Mouse (Mus musculus) liver, embryonic 14.5 days (tissue): ENCODE measurements at regions not wholly inside any gene's neighbourhood (a gene's known extent, or its start where the extent isn't known, plus 50 kb on each side); places are given as distances from the start of the nearest gene placed in this dataset.

Experiments used
- ATAC-seq: fragments of 200-750 bp; cut with Nextera tagmentation; 2 replicates; pipeline ENCODE4 v1.8.0; 2017; ENCODE audit warnings: moderate number of reproducible peaks, mild to moderate bottlenecking, moderate library complexity; ENCODE audit not compliant: insufficient read depth
- DNase-seq, 3 experiments: peaks; one replicate each; pipeline ENCODE4 v3.0.0-alpha.2; 2012 to 2013; ENCODE audit warnings: low read depth in 3 of 3, low spot score in 3 of 3
- H3K27ac ChIP-seq: fragments of 300-500 bp; sonication (generic); 2 replicates; pipeline ENCODE4 v1.5.1; 2014; ENCODE audit warnings: moderate library complexity, mild to moderate bottlenecking, control low read depth, inconsistent platforms
- H3K27me3 ChIP-seq: fragments of 300-500 bp; sonication (generic); 2 replicates; pipeline ENCODE4 v1.6.1; 2014; ENCODE audit warnings: mild to moderate bottlenecking, low read length, moderate library complexity; ENCODE audit not compliant: control insufficient read depth, insufficient read depth
- H3K36me3 ChIP-seq: fragments of 300-500 bp; sonication (generic); replicated peaks from 2 replicates; pipeline ENCODE4 v1.6.1; 2014; ENCODE audit warnings: low read depth; ENCODE audit not compliant: control insufficient read depth, insufficient read depth
- H3K4me1 ChIP-seq, 2 experiments: fragments of 200-500 bp in 1 of 2; fragments of 300-500 bp in 1 of 2; sonication (generic) in 1 of 2; replicated peaks; 2 replicates each; pipeline ENCODE4 v1.6.1; 2012 to 2014; ENCODE audit warnings: antibody characterized with exemption in 1 of 2, inconsistent platforms in 1 of 2, low read length in 1 of 2; ENCODE audit not compliant: control insufficient read depth in 2 of 2, insufficient read depth in 2 of 2
- H3K4me2 ChIP-seq: fragments of 300-500 bp; sonication (generic); 2 replicates; pipeline ENCODE4 v1.6.1; 2014; ENCODE audit warnings: low read depth, mild to moderate bottlenecking, control low read depth, moderate library complexity
- H3K4me3 ChIP-seq, 2 experiments: fragments of 200-500 bp in 1 of 2; fragments of 300-500 bp in 1 of 2; sonication (generic) in 1 of 2; 2 replicates each; pipeline ENCODE4 v1.5.1; 2012 to 2014; ENCODE audit warnings: low read depth in 2 of 2, low read length in 2 of 2, mild to moderate bottlenecking in 2 of 2, control low read depth in 1 of 2, inconsistent platforms in 1 of 2, moderate library complexity in 1 of 2; ENCODE audit not compliant: insufficient read depth in 1 of 2
- H3K9ac ChIP-seq: fragments of 300-500 bp; sonication (generic); replicated peaks from 2 replicates; pipeline ENCODE4 v1.6.1; 2014; ENCODE audit warnings: mild to moderate bottlenecking, control low read depth, moderate library complexity
- H3K9me3 ChIP-seq: fragments of 300-500 bp; sonication (generic); 2 replicates; pipeline ENCODE4 v1.6.1; 2016; ENCODE audit warnings: low read length, mixed read lengths; ENCODE audit not compliant: control insufficient read depth
- CTCF ChIP-seq: IDR thresholded peaks from 2 replicates; pipeline ENCODE4 v1.5.1; 2016; ENCODE audit warnings: antibody characterized with exemption, low read depth, control low read depth
- EP300 ChIP-seq: IDR thresholded peaks from 2 replicates; pipeline ENCODE4 v1.6.1; 2016; ENCODE audit warnings: antibody characterized with exemption, low read depth
- WGBS: fragments of 180-500 bp; shearing (Covaris S2); extraction: QIAGEN DNeasy Blood & Tissue Kit; methylation state at CpG from one replicate; pipeline ENCODE4 v1.1.7; 2014; ENCODE audit not compliant: insufficient replicate concordance; 5-methylcytosine and 5-hydroxymethylcytosine counted together

DNA sequence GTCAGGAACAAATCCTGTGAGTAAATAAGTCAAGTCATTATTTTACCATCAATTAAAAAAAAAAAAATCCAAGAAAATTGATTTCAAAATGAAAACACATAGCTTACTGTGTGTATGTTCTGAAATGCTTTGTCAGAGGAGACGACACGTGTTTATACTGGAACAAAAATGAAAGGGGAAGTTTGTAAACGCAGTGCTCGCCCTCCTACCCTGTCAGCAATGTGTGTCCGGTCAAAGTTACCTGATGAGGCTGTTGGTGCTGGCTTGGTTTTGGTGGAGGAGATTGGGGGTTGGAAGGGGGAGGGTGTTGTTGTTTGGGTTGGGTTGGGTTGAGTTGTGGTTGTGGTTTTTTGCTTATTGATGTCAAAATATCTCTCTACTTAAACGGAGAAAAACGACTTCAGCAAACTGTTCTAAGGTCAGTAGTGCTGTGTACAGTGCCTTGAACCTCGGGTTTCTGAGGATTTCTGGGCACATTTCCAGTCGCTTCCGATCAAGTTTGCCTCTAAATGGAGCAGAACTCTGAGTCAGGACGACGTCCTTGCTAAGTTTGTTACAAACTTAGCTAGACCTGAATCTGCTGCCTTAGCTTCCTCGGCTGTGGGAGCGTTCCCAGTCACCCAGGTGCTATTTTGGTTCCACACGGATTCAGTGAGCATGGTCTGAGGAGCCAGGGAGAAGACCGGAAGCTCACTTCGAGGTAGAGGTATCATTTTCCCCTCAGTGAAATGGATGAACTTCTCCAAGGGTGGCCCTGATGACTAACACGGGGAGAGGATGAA is 111.6 kb upstream of the Frmd6 start:
- DNase-seq (no peak), ATAC-seq (no peak)
- Histone ChIP-seq H3K9me3 (no peaks in the 10 kb centered on the region), H3K36me3 (no peaks in the 10 kb centered on the region), H3K4me2 (no peak overlapping the region), H3K4me1 (peaks cover 0 to 7% of the 10 kb centered on the region in 2 experiments; a peak in 2 of 4 replicates), H3K9ac (no peak overlapping the region), H3K27ac (no peak overlapping the region), H3K4me3 (no peak overlapping the region), H3K27me3 (no peaks in the 10 kb centered on the region)
- WGBS: 27% methylated on average over 18 of the region's 18 CpGs
- TF ChIP-seq EP300 (no peak), CTCF (no peak)

DNA sequence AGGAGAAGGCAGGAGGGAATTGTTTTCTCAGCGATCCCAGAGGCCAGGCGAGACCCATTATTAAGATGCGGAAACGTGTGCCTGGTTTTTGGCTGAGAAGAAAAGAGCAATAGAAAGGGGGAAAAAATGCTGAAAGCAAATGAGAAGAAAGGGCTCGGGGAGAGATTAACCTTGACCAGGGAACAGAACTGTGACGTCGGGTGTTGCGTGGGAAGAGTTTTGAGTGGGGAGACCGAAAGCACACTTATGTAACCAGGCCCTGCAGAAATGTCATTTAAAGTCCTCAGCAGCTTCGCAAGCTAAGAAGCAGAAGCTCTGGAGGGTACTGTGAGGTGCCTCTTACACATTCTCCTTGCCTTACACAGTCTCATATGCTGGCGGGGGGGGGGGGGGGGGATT is 111.0 kb upstream of the Frmd6 start:
- DNase-seq (no peak), ATAC-seq (no peak)
- Histone ChIP-seq H3K4me2 (no peak overlapping the region), H3K36me3 (no peaks in the 10 kb centered on the region), H3K4me3 (no peak overlapping the region), H3K27ac (no peak overlapping the region), H3K9me3 (no peaks in the 10 kb centered on the region), H3K9ac (no peak overlapping the region), H3K4me1 (peaks cover 0 to 7% of the 10 kb centered on the region in 2 experiments; a peak in 2 of 4 replicates), H3K27me3 (no peaks in the 10 kb centered on the region)
- 68% methylated on average over 10 of the region's 11 CpGs for WGBS
- TF ChIP-seq CTCF: no peak
- TF ChIP-seq EP300: no peak

- WGBS: 57% methylated on average over 2 of the region's 2 CpGs
- TF ChIP-seq CTCF (no peak), EP300 (no peak)
Observed at GRCm38 (mm10) chr12:70715836-70716235, 109.5 kb upstream of the Frmd6 start.

GRCm38 (mm10) chr12:70718602-70719001 is 106.7 kb upstream of the Frmd6 start:
- Histone ChIP-seq H3K27ac (no peak overlapping the region), H3K9ac (no peak overlapping the region), H3K9me3 (no peaks in the 10 kb centered on the region), H3K36me3 (no peaks in the 10 kb centered on the region), H3K4me3 (no peak overlapping the region), H3K4me2 (no peak overlapping the region), H3K27me3 (no peaks in the 10 kb centered on the region), H3K4me1 (peaks cover 0 to 5% of the 10 kb centered on the region in 2 experiments; a peak in 2 of 4 replicates)
- DNase-seq (no peak), ATAC-seq (no peak)
- TF ChIP-seq CTCF (no peak), EP300 (no peak)
- WGBS: 19% methylated on average over 1 of the region's 1 CpGs

More at GRCm38 (mm10) chr12:70715836-70716235, 109.5 kb upstream of the Frmd6 start:
- Histone ChIP-seq H3K27me3 (no peaks in the 10 kb centered on the region), H3K4me1 (peaks cover 0 to 7% of the 10 kb centered on the region in 2 experiments; a peak in 2 of 4 replicates), H3K9ac (no peak overlapping the region), H3K27ac (no peak overlapping the region), H3K36me3 (no peaks in the 10 kb centered on the region), H3K4me3 (no peak overlapping the region), H3K4me2 (no peak overlapping the region), H3K9me3 (no peaks in the 10 kb centered on the region)
- no peak for DNase-seq
- ATAC-seq: no peak

DNA sequence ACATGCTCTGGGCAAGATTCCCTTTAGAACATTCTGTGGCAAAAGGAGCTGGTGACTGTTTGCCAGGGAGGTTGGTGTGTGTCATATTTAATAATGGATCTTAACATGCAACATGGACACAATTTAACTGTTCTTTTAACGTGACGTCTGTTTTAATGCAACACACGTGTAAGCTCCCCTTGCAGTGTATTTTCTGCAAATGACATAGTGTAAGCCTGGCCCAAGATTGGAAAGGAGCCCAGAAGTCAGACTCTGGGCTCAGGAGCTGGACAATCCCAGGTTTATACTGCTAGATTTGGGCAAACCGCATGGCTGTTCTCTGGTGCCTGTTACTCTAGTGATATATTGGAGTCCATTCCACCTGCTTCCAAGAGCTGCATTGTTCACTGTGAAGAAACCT is 106.1 kb upstream of the Frmd6 start:
- DNase-seq (no peak), ATAC-seq (no peak)
- H3K4me3 ChIP-seq: no peak overlapping the region
- WGBS: 69% methylated on average over 4 of the region's 4 CpGs
- no peak overlapping the region for H3K9ac ChIP-seq
- TF ChIP-seq CTCF (no peak), EP300 (no peak)
- H3K27ac ChIP-seq: no peak overlapping the region
- no peaks in the 10 kb centered on the region for H3K9me3 ChIP-seq
- peaks cover 0 to under 1% of the 10 kb centered on the region in 2 experiments; a peak in 1 of 4 replicates for H3K4me1 ChIP-seq
- H3K36me3 ChIP-seq: no peaks in the 10 kb centered on the region
- H3K27me3 ChIP-seq: no peaks in the 10 kb centered on the region
- no peak overlapping the region for H3K4me2 ChIP-seq
